Mouse (Mus musculus): ENCODE results near the gene Chrnb2.

GRCm38 (mm10) chr3:89781640-89782039 is 17.2 kb upstream of the Chrnb2 start:
- TF ChIP-seq POLR2A (IDR thresholded peaks at IDR 0.05; ENCODE audit: insufficient read length, low read depth): no peak
- TF ChIP-seq E2F4 (IDR thresholded peaks at IDR 0.05; ENCODE audit: insufficient read depth): no peak
